Mouse (Mus musculus): Measurements from ENCODE around the gene Asprv1. TPM values are rescaled to one million over a fixed set of nuclear protein-coding genes. Genes with fewer than 3 reads are reported as not detected.

Gene Asprv1
- polyA plus RNA-seq, 1 experiment, result not detected

GRCm38 (mm10) chr6:86645551-86645950 is 17.6 kb downstream of the Asprv1 start:
- TF ChIP-seq CTCF (IDR thresholded peaks at IDR 0.05; ENCODE audit: insufficient read depth, low read depth, low read length) (no peak), POLR2A (IDR thresholded peaks at IDR 0.05; ENCODE audit: insufficient read depth, low read depth, low read length) (no peak)
- Histone ChIP-seq H3K27ac (ENCODE audit: insufficient read depth, low read depth, low read length) (no peak overlapping the region), H3K4me1 (ENCODE audit: control insufficient read depth, insufficient read depth, low read length) (0 out of 2 replicates have a peak, but pooled peaks cover 4% of the 10 kb centered on the region), H3K4me3 (ENCODE audit: insufficient read depth, low read depth, low read length) (no peak overlapping the region)
- 82% methylated on average over 4 of the region's 4 CpGs for WGBS

GRCm38 (mm10) chr6:86646143-86646542 is 18.2 kb downstream of the Asprv1 start:
- Histone ChIP-seq H3K4me3 (ENCODE audit: insufficient read depth, low read depth, low read length) (no peak overlapping the region), H3K27ac (ENCODE audit: insufficient read depth, low read depth, low read length) (no peak overlapping the region), H3K4me1 (ENCODE audit: control insufficient read depth, insufficient read depth, low read length) (0 out of 2 replicates have a peak, but pooled peaks cover 4% of the 10 kb centered on the region)
- TF ChIP-seq POLR2A (IDR thresholded peaks at IDR 0.05; ENCODE audit: insufficient read depth, low read depth, low read length) (no peak), CTCF (IDR thresholded peaks at IDR 0.05; ENCODE audit: insufficient read depth, low read depth, low read length) (no peak)
- 82% methylated on average over 7 of the region's 7 CpGs for WGBS

- 90% methylated on average over 6 of the region's 6 CpGs for WGBS
- Histone ChIP-seq H3K4me3 (ENCODE audit: insufficient read depth, low read depth, low read length) (no peak overlapping the region), H3K4me1 (ENCODE audit: control insufficient read depth, insufficient read depth, low read length) (no peaks in the 10 kb centered on the region), H3K27ac (ENCODE audit: insufficient read depth, low read depth, low read length) (no peak overlapping the region)
- TF ChIP-seq CTCF (IDR thresholded peaks at IDR 0.05; ENCODE audit: insufficient read depth, low read depth, low read length) (no peak), POLR2A (IDR thresholded peaks at IDR 0.05; ENCODE audit: insufficient read depth, low read depth, low read length) (no peak)
Observed at GRCm38 (mm10) chr6:86653026-86653425, 25.1 kb downstream of the Asprv1 start.

- H3K4me1 ChIP-seq (ENCODE audit: control insufficient read depth, insufficient read depth, low read length), result no peaks in the 10 kb centered on the region
- H3K27ac ChIP-seq (ENCODE audit: insufficient read depth, low read depth, low read length), result no peak overlapping the region
- WGBS, result 68% methylated on average over 9 of the region's 9 CpGs
- TF ChIP-seq CTCF (IDR thresholded peaks at IDR 0.05; ENCODE audit: insufficient read depth, low read depth, low read length), result no peak
- no peak overlapping the region for H3K4me3 ChIP-seq (ENCODE audit: insufficient read depth, low read depth, low read length)
Observed at GRCm38 (mm10) chr6:86654270-86654916, 26.4 kb downstream of the Asprv1 start.

GRCm38 (mm10) chr6:86658501-86658900 is 30.5 kb downstream of the Asprv1 start:
- H3K27ac ChIP-seq (ENCODE audit: insufficient read depth, low read depth, low read length), result no peak overlapping the region
- WGBS, result 81% methylated on average over 3 of the region's 3 CpGs
- H3K4me1 ChIP-seq (ENCODE audit: control insufficient read depth, insufficient read depth, low read length), result no peaks in the 10 kb centered on the region
- H3K4me3 ChIP-seq (ENCODE audit: insufficient read depth, low read depth, low read length), result no peak overlapping the region
- no peak for TF ChIP-seq CTCF (IDR thresholded peaks at IDR 0.05; ENCODE audit: insufficient read depth, low read depth, low read length)
- no peak for TF ChIP-seq POLR2A (IDR thresholded peaks at IDR 0.05; ENCODE audit: insufficient read depth, low read depth, low read length)

GRCm38 (mm10) chr6:86660161-86660877 is 32.4 kb downstream of the Asprv1 start:
- Histone ChIP-seq H3K4me1 (ENCODE audit: control insufficient read depth, insufficient read depth, low read length) (peaks cover 6% of the 10 kb centered on the region; the same call in 1 of the 2 replicates), H3K27ac (ENCODE audit: insufficient read depth, low read depth, low read length) (no peak overlapping the region), H3K4me3 (ENCODE audit: insufficient read depth, low read depth, low read length) (no peak overlapping the region)
- WGBS, result 72% methylated on average over 9 of the region's 9 CpGs
- no peak for TF ChIP-seq POLR2A (IDR thresholded peaks at IDR 0.05; ENCODE audit: insufficient read depth, low read depth, low read length)
- TF ChIP-seq CTCF (IDR thresholded peaks at IDR 0.05; ENCODE audit: insufficient read depth, low read depth, low read length), result no peak

GRCm38 (mm10) chr6:86665076-86665475 is 37.1 kb downstream of the Asprv1 start:
- no peak overlapping the region for H3K4me3 ChIP-seq (ENCODE audit: insufficient read depth, low read depth, low read length)
- no peak for TF ChIP-seq CTCF (IDR thresholded peaks at IDR 0.05; ENCODE audit: insufficient read depth, low read depth, low read length)
- H3K27ac ChIP-seq (ENCODE audit: insufficient read depth, low read depth, low read length), result no peak overlapping the region
- peaks cover 10% of the 10 kb centered on the region for H3K4me1 ChIP-seq (ENCODE audit: control insufficient read depth, insufficient read depth, low read length)
- WGBS, result 78% methylated on average over 5 of the region's 5 CpGs

GRCm38 (mm10) chr6:86665560-86666307 is 37.8 kb downstream of the Asprv1 start:
- 74% methylated on average over 17 of the region's 17 CpGs for WGBS
- TF ChIP-seq CTCF (IDR thresholded peaks at IDR 0.05; ENCODE audit: insufficient read depth, low read depth, low read length), result no peak

GRCm38 (mm10) chr6:86667061-86667460 is 39.1 kb downstream of the Asprv1 start:
- Histone ChIP-seq H3K4me3 (ENCODE audit: insufficient read depth, low read depth, low read length) (peak overlapping the region; percentile 11; the same call in 1 of the 2 replicates), H3K27ac (ENCODE audit: insufficient read depth, low read depth, low read length) (no peak overlapping the region), H3K4me1 (ENCODE audit: control insufficient read depth, insufficient read depth, low read length) (peaks cover 10% of the 10 kb centered on the region)
- 86% methylated on average over 10 of the region's 10 CpGs for WGBS
- no peak for TF ChIP-seq CTCF (IDR thresholded peaks at IDR 0.05; ENCODE audit: insufficient read depth, low read depth, low read length)
- no peak for TF ChIP-seq POLR2A (IDR thresholded peaks at IDR 0.05; ENCODE audit: insufficient read depth, low read depth, low read length)

More at GRCm38 (mm10) chr6:86665560-86666307, 37.8 kb downstream of the Asprv1 start:
- Histone ChIP-seq H3K4me1 (ENCODE audit: control insufficient read depth, insufficient read depth, low read length) (peaks cover 10% of the 10 kb centered on the region), H3K4me3 (ENCODE audit: insufficient read depth, low read depth, low read length) (no peak overlapping the region), H3K27ac (ENCODE audit: insufficient read depth, low read depth, low read length) (no peak overlapping the region)
